Mouse (Mus musculus) CH12.LX (cell line): ENCODE measurements around the gene Chchd3.

ENCODE experiments used
- CTCF ChIP-seq, 2 experiments: IDR thresholded peaks in 1 of 2; conservative IDR thresholded peaks in 1 of 2; 2 replicates each; pipeline ENCODE4 v1.5.1; 2011 to 2012; ENCODE audit warnings: low read depth in 2 of 2, low read length in 2 of 2, improper control_type of control experiment in 1 of 2, inconsistent platforms in 1 of 2, mild to moderate bottlenecking in 1 of 2, moderate library complexity in 1 of 2
- MAZ ChIP-seq: IDR thresholded peaks from 2 replicates; pipeline ENCODE4 v1.6.1; 2012; ENCODE audit warnings: low read depth, mild to moderate bottlenecking, inconsistent platforms, low read length, improper control_type of control experiment, moderate library complexity
- MXI1 ChIP-seq: IDR thresholded peaks from 2 replicates; pipeline ENCODE4 v1.6.1; 2011; ENCODE audit warnings: mild to moderate bottlenecking, low read depth, low read length, improper control_type of control experiment

DNA sequence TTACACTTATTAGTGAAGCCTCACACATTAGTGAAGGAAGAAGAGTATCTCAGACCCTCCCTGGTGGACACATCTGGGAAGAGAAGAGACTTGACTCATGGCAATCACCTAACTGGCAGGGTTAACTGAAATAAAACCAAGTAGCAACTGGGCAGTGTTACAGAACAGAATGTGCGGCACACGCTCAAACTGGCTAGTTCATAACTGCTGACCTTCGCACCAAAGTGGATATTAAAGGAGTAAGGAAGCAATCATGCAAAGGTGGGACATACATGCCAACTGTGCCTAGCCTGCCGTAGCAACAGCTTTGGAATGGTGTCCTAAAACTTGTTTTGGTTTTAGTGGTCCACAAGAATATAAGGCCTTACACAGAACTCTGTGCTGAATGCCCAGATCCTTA, 169.3 kb downstream of the Chchd3 start:
- TF ChIP-seq MXI1 (no peak), CTCF (conservative IDR thresholded peaks at IDR 0.05 in 1 of 2, IDR thresholded peaks at IDR 0.05 in 1 of 2; ENCODE audit: low read depth in 2 of 2, low read length in 2 of 2) (no peak), MAZ (no peak)
